Mouse (Mus musculus): ENCODE data around the gene Gmip. TPM values are rescaled to one million over a fixed set of nuclear protein-coding genes. Genes with fewer than 3 reads are reported as not detected.

Gene Gmip
- polyA plus RNA-seq, 1 experiment = 210 TPM

DNA sequence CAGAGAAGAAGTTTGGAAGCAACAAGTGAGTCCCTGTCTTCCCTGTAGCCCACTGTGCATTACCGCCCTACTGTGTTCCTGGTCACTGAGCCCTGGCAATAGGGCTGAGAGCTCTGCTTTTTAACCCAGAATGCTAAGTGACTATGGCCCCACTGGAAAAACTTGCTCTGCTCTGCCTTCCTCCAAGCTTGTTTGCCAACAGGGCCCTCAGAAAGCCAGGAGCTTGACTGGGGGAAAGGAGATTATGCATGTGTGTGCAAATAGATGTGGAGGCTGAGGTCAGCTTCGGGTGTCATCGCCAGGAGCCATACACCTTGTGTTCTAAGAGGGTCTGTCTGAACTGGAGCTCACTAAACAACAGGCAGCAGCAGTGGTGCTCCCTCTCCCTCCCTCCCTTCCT lies 14.4 kb upstream of the Gmip start:
- Histone ChIP-seq H3K27me3 (ENCODE audit: control insufficient read depth, insufficient read depth, low read length) (no peaks in the 10 kb centered on the region), H3K4me3 (ENCODE audit: extremely low read depth, insufficient read depth, insufficient read length) (no peak overlapping the region), H3K4me1 (ENCODE audit: control insufficient read depth, insufficient read depth, insufficient read length) (peaks cover 6% of the 10 kb centered on the region), H3K27ac (ENCODE audit: insufficient read depth, low read length) (no peak overlapping the region), H3K36me3 (ENCODE audit: control insufficient read depth, insufficient read depth, low read length) (peaks cover 38% of the 10 kb centered on the region)
- 98% methylated on average over 3 of the region's 3 CpGs for WGBS
- no peak for TF ChIP-seq CTCF (IDR thresholded peaks at IDR 0.05; ENCODE audit: extremely low read depth, insufficient read depth, insufficient read length, insufficient replicate concordance)
- no peak for TF ChIP-seq POLR2A (IDR thresholded peaks at IDR 0.05; ENCODE audit: low read depth, low read length)
- no peak for DNase-seq (ENCODE audit: low read depth in 1 of 2, low spot score in 2 of 2)

DNA sequence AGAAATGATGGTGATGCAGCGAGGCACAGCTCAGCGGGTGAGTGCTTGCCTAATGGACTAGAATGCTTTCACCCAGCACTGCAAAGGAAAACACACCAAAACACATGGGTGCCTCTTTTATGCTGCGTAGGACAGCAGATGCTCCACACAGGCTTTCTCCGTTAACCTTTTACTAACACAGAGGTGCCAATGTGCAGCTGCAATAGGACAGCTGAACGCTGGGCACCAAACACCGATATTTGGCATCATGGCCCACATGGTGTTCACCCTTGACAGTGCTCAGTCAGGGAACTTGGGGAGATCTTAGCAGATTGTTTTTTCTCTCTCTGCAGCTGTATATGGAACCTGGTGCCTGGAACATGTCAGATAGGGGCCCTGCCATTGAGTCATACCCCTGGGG lies 13.6 kb upstream of the Gmip start:
- H3K4me3 ChIP-seq (ENCODE audit: extremely low read depth, insufficient read depth, insufficient read length) = no peak overlapping the region
- H3K27me3 ChIP-seq (ENCODE audit: control insufficient read depth, insufficient read depth, low read length) = no peaks in the 10 kb centered on the region
- peaks cover 4% of the 10 kb centered on the region for H3K4me1 ChIP-seq (ENCODE audit: control insufficient read depth, insufficient read depth, insufficient read length)
- no peak overlapping the region for H3K27ac ChIP-seq (ENCODE audit: insufficient read depth, low read length)
- TF ChIP-seq POLR2A (IDR thresholded peaks at IDR 0.05; ENCODE audit: low read depth, low read length) (no peak), CTCF (IDR thresholded peaks at IDR 0.05; ENCODE audit: extremely low read depth, insufficient read depth, insufficient read length, insufficient replicate concordance) (no peak)
- WGBS = 97% methylated on average over 6 of the region's 6 CpGs
- H3K36me3 ChIP-seq (ENCODE audit: control insufficient read depth, insufficient read depth, low read length) = peaks cover 46% of the 10 kb centered on the region
- no peak for DNase-seq (ENCODE audit: low read depth in 1 of 2, low spot score in 2 of 2)

- no peak overlapping the region for H3K27ac ChIP-seq (ENCODE audit: insufficient read depth, low read length)
- peaks cover 62% of the 10 kb centered on the region for H3K36me3 ChIP-seq (ENCODE audit: control insufficient read depth, insufficient read depth, low read length)
- DNase-seq (ENCODE audit: low read depth in 1 of 2, low spot score in 2 of 2) = no peak
- H3K27me3 ChIP-seq (ENCODE audit: control insufficient read depth, insufficient read depth, low read length) = no peaks in the 10 kb centered on the region
- TF ChIP-seq POLR2A (IDR thresholded peaks at IDR 0.05; ENCODE audit: low read depth, low read length) = no peak
- no peak for TF ChIP-seq CTCF (IDR thresholded peaks at IDR 0.05; ENCODE audit: extremely low read depth, insufficient read depth, insufficient read length, insufficient replicate concordance)
- no peak overlapping the region for H3K4me3 ChIP-seq (ENCODE audit: extremely low read depth, insufficient read depth, insufficient read length)
- peaks cover 4% of the 10 kb centered on the region; the same call in 1 of the 2 replicates for H3K4me1 ChIP-seq (ENCODE audit: control insufficient read depth, insufficient read depth, insufficient read length)
- WGBS = 95% methylated on average over 16 of the region's 16 CpGs
Measured at GRCm38 (mm10) chr8:69796721-69797345, 11.6 kb upstream of the Gmip start.

DNA sequence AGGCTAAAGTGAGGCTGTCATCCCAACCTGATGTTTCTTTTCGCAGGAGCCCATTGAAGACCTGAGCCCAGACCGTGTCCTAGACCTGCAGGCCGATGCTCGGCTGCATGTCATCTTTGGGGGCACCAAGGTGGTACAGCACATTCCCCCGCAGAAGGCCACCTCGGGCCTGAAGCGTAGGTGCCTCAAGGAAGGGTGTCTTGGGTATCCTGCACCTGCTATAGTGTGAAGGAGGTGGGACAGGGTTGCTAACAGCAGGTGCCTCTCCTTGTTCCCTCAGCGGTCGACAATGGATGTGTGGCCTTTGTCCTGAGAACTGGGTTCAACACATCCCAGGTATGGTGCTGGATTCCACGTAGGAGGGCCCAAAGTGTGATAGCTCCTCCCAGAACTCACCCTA lies 10.8 kb upstream of the Gmip start:
- Histone ChIP-seq H3K27ac (ENCODE audit: insufficient read depth, low read length) (no peak overlapping the region), H3K36me3 (ENCODE audit: control insufficient read depth, insufficient read depth, low read length) (peaks cover 69% of the 10 kb centered on the region), H3K4me3 (ENCODE audit: extremely low read depth, insufficient read depth, insufficient read length) (no peak overlapping the region), H3K4me1 (ENCODE audit: control insufficient read depth, insufficient read depth, insufficient read length) (peaks cover 3% of the 10 kb centered on the region; the same call in 1 of the 2 replicates), H3K27me3 (ENCODE audit: control insufficient read depth, insufficient read depth, low read length) (no peaks in the 10 kb centered on the region)
- no peak for DNase-seq (ENCODE audit: low read depth in 1 of 2, low spot score in 2 of 2)
- 96% methylated on average over 10 of the region's 10 CpGs for WGBS
- TF ChIP-seq POLR2A (IDR thresholded peaks at IDR 0.05; ENCODE audit: low read depth, low read length) = no peak
- TF ChIP-seq CTCF (IDR thresholded peaks at IDR 0.05; ENCODE audit: extremely low read depth, insufficient read depth, insufficient read length, insufficient replicate concordance) = no peak

DNA sequence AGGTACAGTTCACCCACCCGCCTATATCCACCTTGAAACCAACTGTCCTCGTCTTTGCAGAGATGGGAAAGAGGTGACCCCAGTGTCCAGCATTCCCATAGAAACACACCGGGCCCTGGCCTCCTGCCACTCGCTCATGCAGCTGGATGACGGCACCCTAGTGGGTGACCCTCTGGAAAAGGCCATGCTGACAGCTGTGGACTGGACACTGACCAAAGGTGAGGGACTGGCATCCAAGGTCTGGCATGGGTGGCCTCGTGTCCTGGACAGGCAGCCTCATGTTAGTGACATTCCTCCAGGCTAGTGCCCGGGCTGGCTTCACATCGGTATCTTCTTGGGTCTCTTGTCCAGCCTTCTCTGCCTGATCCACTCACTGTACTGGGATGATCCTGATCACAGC lies 9.2 kb upstream of the Gmip start:
- Histone ChIP-seq H3K4me1 (ENCODE audit: control insufficient read depth, insufficient read depth, insufficient read length) (no peaks in the 10 kb centered on the region), H3K27ac (ENCODE audit: insufficient read depth, low read length) (no peak overlapping the region), H3K4me3 (ENCODE audit: extremely low read depth, insufficient read depth, insufficient read length) (no peak overlapping the region), H3K36me3 (ENCODE audit: control insufficient read depth, insufficient read depth, low read length) (peaks cover 79% of the 10 kb centered on the region), H3K27me3 (ENCODE audit: control insufficient read depth, insufficient read depth, low read length) (no peaks in the 10 kb centered on the region)
- 93% methylated on average over 8 of the region's 8 CpGs for whole genome bisulfite sequencing
- no peak for DNase-seq (ENCODE audit: low read depth in 1 of 2, low spot score in 2 of 2)
- TF ChIP-seq POLR2A (IDR thresholded peaks at IDR 0.05; ENCODE audit: low read depth, low read length) (no peak), CTCF (IDR thresholded peaks at IDR 0.05; ENCODE audit: extremely low read depth, insufficient read depth, insufficient read length, insufficient replicate concordance) (no peak)

DNA sequence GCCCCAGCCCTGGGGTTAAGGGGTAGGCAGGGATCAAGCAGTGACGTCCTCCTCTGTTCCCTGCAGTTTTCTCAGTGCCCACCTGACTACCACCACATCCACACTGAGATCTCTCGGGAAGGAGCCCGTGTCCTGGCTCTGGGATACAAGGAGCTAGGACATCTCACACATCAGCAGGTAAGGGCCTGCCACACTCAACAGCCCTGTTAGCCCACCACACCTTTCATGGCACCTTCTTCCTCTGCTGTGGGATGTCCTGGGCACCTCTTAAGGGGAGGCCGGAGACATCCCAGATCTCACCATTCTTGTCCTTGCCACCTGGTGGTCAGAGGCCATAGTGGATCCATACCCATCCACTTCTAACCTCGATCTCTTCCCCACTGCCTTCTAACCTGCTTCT lies 8.5 kb upstream of the Gmip start:
- Histone ChIP-seq H3K27ac (ENCODE audit: insufficient read depth, low read length) (no peak overlapping the region), H3K4me1 (ENCODE audit: control insufficient read depth, insufficient read depth, insufficient read length) (no peaks in the 10 kb centered on the region), H3K36me3 (ENCODE audit: control insufficient read depth, insufficient read depth, low read length) (peaks cover 75% of the 10 kb centered on the region), H3K4me3 (ENCODE audit: extremely low read depth, insufficient read depth, insufficient read length) (no peak overlapping the region), H3K27me3 (ENCODE audit: control insufficient read depth, insufficient read depth, low read length) (no peaks in the 10 kb centered on the region)
- WGBS = 99% methylated on average over 5 of the region's 5 CpGs
- TF ChIP-seq POLR2A (IDR thresholded peaks at IDR 0.05; ENCODE audit: low read depth, low read length) = no peak
- DNase-seq (ENCODE audit: low read depth in 1 of 2, low spot score in 2 of 2) = no peak

DNA sequence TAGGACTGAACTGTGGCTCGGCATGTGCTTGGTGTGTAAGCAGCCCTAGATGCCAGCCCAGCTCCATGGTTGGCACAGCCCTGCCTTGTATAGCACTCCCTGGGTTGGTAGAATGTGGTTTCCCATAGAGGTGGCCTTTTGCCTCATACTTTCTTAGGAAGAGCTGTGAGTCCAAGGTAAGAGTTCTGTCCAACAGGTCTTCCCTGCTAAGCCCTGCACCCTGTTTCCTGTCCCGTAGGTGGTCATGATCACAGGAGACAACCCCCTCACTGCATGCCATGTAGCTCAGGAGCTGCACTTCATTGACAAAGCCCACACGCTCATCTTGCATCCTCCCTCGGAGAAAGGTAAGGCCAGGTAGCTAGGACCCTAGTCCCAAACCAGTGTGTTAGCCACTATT lies 6.7 kb upstream of the Gmip start:
- Histone ChIP-seq H3K4me3 (ENCODE audit: extremely low read depth, insufficient read depth, insufficient read length) (no peak overlapping the region), H3K27ac (ENCODE audit: insufficient read depth, low read length) (no peak overlapping the region), H3K36me3 (ENCODE audit: control insufficient read depth, insufficient read depth, low read length) (peaks cover 80% of the 10 kb centered on the region), H3K4me1 (ENCODE audit: control insufficient read depth, insufficient read depth, insufficient read length) (no peaks in the 10 kb centered on the region), H3K27me3 (ENCODE audit: control insufficient read depth, insufficient read depth, low read length) (no peaks in the 10 kb centered on the region)
- no peak for TF ChIP-seq CTCF (IDR thresholded peaks at IDR 0.05; ENCODE audit: extremely low read depth, insufficient read depth, insufficient read length, insufficient replicate concordance)
- no peak for TF ChIP-seq POLR2A (IDR thresholded peaks at IDR 0.05; ENCODE audit: low read depth, low read length)
- no peak for DNase-seq (ENCODE audit: low read depth in 1 of 2, low spot score in 2 of 2)
- WGBS = 96% methylated on average over 4 of the region's 4 CpGs
